Mouse (Mus musculus) MEL (cell line): ENCODE measurements around the gene Btg3. TPM values are rescaled to one million over a fixed set of nuclear protein-coding genes. Genes with fewer than 3 reads are reported as not detected.

Experiments
- DNase-seq: peaks from one replicate; pipeline ENCODE4 v3.0.0; 2011; ENCODE audit warnings: low read depth, low spot score
- H3K27ac ChIP-seq: 2 replicates; pipeline ENCODE4 v1.5.1; 2012; ENCODE audit warnings: low read depth, mild to moderate bottlenecking, control low read depth, low read length, moderate library complexity; ENCODE audit not compliant: control insufficient read depth
- H3K27me3 ChIP-seq, 2 experiments: fragments of 150-350 bp in 1 of 2; sonication (generic) in 1 of 2; 2 replicates each; pipeline ENCODE4 v1.6.1; 2012; ENCODE audit warnings: low read length in 2 of 2, mild to moderate bottlenecking in 2 of 2, improper control_type of control experiment in 1 of 2, moderate library complexity in 1 of 2; ENCODE audit not compliant: insufficient read depth in 2 of 2, control insufficient read depth in 1 of 2
- H3K36me3 ChIP-seq, 2 experiments: 2 replicates each; pipeline ENCODE4 v1.6.1; 2012 to 2014; ENCODE audit warnings: low read length in 2 of 2, improper control_type of control experiment in 1 of 2, inconsistent platforms in 1 of 2, mild to moderate bottlenecking in 1 of 2; ENCODE audit not compliant: insufficient read depth in 2 of 2, control insufficient read depth in 1 of 2
- H3K4me1 ChIP-seq, 2 experiments: fragments of 150-350 bp in 1 of 2; sonication (generic) in 1 of 2; 2 replicates each; pipeline ENCODE4 v1.6.1; 2012; ENCODE audit warnings: low read length in 2 of 2, improper control_type of control experiment in 1 of 2, mild to moderate bottlenecking in 1 of 2; ENCODE audit not compliant: insufficient read depth in 2 of 2, control insufficient read depth in 1 of 2
- H3K4me3 ChIP-seq, 2 experiments: fragments of 150-350 bp in 1 of 2; sonication (generic) in 1 of 2; 2 replicates each; pipeline ENCODE4 v1.5.1; 2012; ENCODE audit warnings: low read depth in 2 of 2, low read length in 2 of 2, mild to moderate bottlenecking in 2 of 2, moderate library complexity in 2 of 2, control low read depth in 1 of 2, improper control_type of control experiment in 1 of 2; ENCODE audit not compliant: control insufficient read depth in 1 of 2, insufficient read depth in 1 of 2
- H3K79me2 ChIP-seq: 2 replicates; pipeline ENCODE4 v1.6.1; 2012; ENCODE audit warnings: mild to moderate bottlenecking, low read length, moderate library complexity; ENCODE audit not compliant: control insufficient read depth, poor library complexity, insufficient read depth
- H3K9ac ChIP-seq: 2 replicates; pipeline ENCODE4 v1.6.1; 2012; ENCODE audit warnings: low read depth, mild to moderate bottlenecking, control low read depth, low read length, moderate library complexity; ENCODE audit not compliant: control insufficient read depth, poor library complexity, severe bottlenecking
- H3K9me3 ChIP-seq: fragments of 150-350 bp; sonication (generic); replicated peaks from 2 replicates; pipeline ENCODE4 v1.6.1; 2012; ENCODE audit warnings: mild to moderate bottlenecking, low read length, improper control_type of control experiment, moderate library complexity; ENCODE audit not compliant: insufficient read depth
- BHLHE40 ChIP-seq: IDR thresholded peaks from 2 replicates; pipeline ENCODE4 v1.6.1; 2012; ENCODE audit warnings: low read depth, mild to moderate bottlenecking, inconsistent platforms, low read length, improper control_type of control experiment, borderline replicate concordance
- CHD2 ChIP-seq: IDR thresholded peaks from 2 replicates; pipeline ENCODE4 v1.6.1; 2011; ENCODE audit warnings: low read length, improper control_type of control experiment
- E2F4 ChIP-seq: IDR thresholded peaks from 2 replicates; pipeline ENCODE4 v1.6.1; 2011; ENCODE audit warnings: low read depth, low read length, improper control_type of control experiment, borderline replicate concordance
- ETS1 ChIP-seq: IDR thresholded peaks from 2 replicates; pipeline ENCODE4 v1.6.1; 2012; ENCODE audit warnings: low read depth, mild to moderate bottlenecking, inconsistent platforms, low read length, improper control_type of control experiment, moderate library complexity
- GABPA ChIP-seq: IDR thresholded peaks from 2 replicates; pipeline ENCODE4 v1.6.1; 2012; ENCODE audit warnings: low read depth, mild to moderate bottlenecking, inconsistent platforms, low read length, improper control_type of control experiment, moderate library complexity
- MAFK ChIP-seq: IDR thresholded peaks from 2 replicates; pipeline ENCODE4 v1.6.1; 2011; ENCODE audit warnings: low read depth, mild to moderate bottlenecking, low read length, improper control_type of control experiment, borderline replicate concordance
- MAZ ChIP-seq: IDR thresholded peaks from 2 replicates; pipeline ENCODE4 v1.6.1; 2012; ENCODE audit warnings: low read depth, mild to moderate bottlenecking, inconsistent platforms, low read length, improper control_type of control experiment
- MEF2A ChIP-seq: IDR thresholded peaks from 2 replicates; pipeline ENCODE4 v1.6.1; 2014; ENCODE audit warnings: low read depth, mild to moderate bottlenecking, inconsistent platforms, low read length, improper control_type of control experiment; ENCODE audit not compliant: poor library complexity, insufficient replicate concordance, severe bottlenecking; ENCODE audit errors: extremely low read depth
- MXI1 ChIP-seq: IDR thresholded peaks from 2 replicates; pipeline ENCODE4 v1.6.1; 2011; ENCODE audit warnings: mild to moderate bottlenecking, low read depth, low read length, improper control_type of control experiment
- MYB ChIP-seq: IDR thresholded peaks from 2 replicates; pipeline ENCODE4 v1.6.1; 2011; ENCODE audit warnings: mild to moderate bottlenecking, low read depth, low read length, improper control_type of control experiment
- MYC ChIP-seq: IDR thresholded peaks from 2 replicates; pipeline ENCODE4 v1.6.1; 2011; ENCODE audit warnings: low read depth, mild to moderate bottlenecking, low read length, improper control_type of control experiment, moderate library complexity
- NELFE ChIP-seq: IDR thresholded peaks from 2 replicates; pipeline ENCODE4 v1.6.1; 2011; ENCODE audit warnings: low read depth, low read length, improper control_type of control experiment
- NRF1 ChIP-seq: IDR thresholded peaks from 2 replicates; pipeline ENCODE4 v1.6.1; 2014; ENCODE audit warnings: low read depth, mild to moderate bottlenecking, inconsistent platforms, low read length, improper control_type of control experiment, moderate library complexity; ENCODE audit not compliant: poor library complexity, insufficient read depth, severe bottlenecking
- POLR2A ChIP-seq, 2 experiments: IDR thresholded peaks; 2 replicates each; pipeline ENCODE4 v1.6.1; 2011 to 2012; ENCODE audit warnings: low read length in 2 of 2, mild to moderate bottlenecking in 2 of 2, control low read depth in 1 of 2, improper control_type of control experiment in 1 of 2, low read depth in 1 of 2, moderate library complexity in 1 of 2; ENCODE audit not compliant: control insufficient read depth in 1 of 2, insufficient read depth in 1 of 2, poor library complexity in 1 of 2
- POLR2AphosphoS2 ChIP-seq: IDR thresholded peaks from 2 replicates; pipeline ENCODE4 v1.6.1; 2011; ENCODE audit warnings: low read length, improper control_type of control experiment
- RAD21 ChIP-seq: IDR thresholded peaks from 2 replicates; pipeline ENCODE4 v1.6.1; 2011; ENCODE audit warnings: mild to moderate bottlenecking, low read depth, low read length, improper control_type of control experiment
- SMC3 ChIP-seq: IDR thresholded peaks from 2 replicates; pipeline ENCODE4 v1.6.1; 2011; ENCODE audit warnings: low read depth, low read length, improper control_type of control experiment
- TBP ChIP-seq: IDR thresholded peaks from 2 replicates; pipeline ENCODE4 v1.8.0; 2011; ENCODE audit warnings: low read depth, low read length, improper control_type of control experiment
- UBTF ChIP-seq: IDR thresholded peaks from 2 replicates; pipeline ENCODE4 v1.6.1; 2012; ENCODE audit warnings: low read depth, mild to moderate bottlenecking, inconsistent platforms, low read length, improper control_type of control experiment, moderate library complexity, borderline replicate concordance; ENCODE audit not compliant: insufficient read depth
- ZKSCAN1 ChIP-seq: IDR thresholded peaks from 2 replicates; pipeline ENCODE4 v1.6.1; 2012; ENCODE audit warnings: low read depth, mild to moderate bottlenecking, inconsistent platforms, low read length, improper control_type of control experiment, moderate library complexity
- ZNF384 ChIP-seq: IDR thresholded peaks from 2 replicates; pipeline ENCODE4 v1.6.1; 2012; ENCODE audit warnings: low read depth, mild to moderate bottlenecking, inconsistent platforms, low read length, improper control_type of control experiment
- polyA plus RNA-seq, 2 experiments: library from polyadenylated mRNA; stranded (reverse) in 1 of 2; unstranded in 1 of 2; fragments of >175 nt in 1 of 2; fragments of >200 nt in 1 of 2; gene quantifications; 2 replicates each; pipeline versions ENCODE4 v1.2.1 to v1.2.4; 2012; ENCODE audit warnings: low replicate concordance in 2 of 2, low read depth in 1 of 2; ENCODE audit not compliant: insufficient read length in 2 of 2, insufficient read depth in 1 of 2, missing spikeins in 1 of 2
- total RNA-seq: library from RNA; depleted of rRNA; stranded (reverse); fragments of 300-350 nt; gene quantifications from 2 replicates; pipeline ENCODE4 v1.2.3, GENCODE M21; 2012

Btg3 gene
- total and polyA plus RNA-seq, 3 experiments, result 8.5 to 17.5 TPM; not detected in 1

DNA sequence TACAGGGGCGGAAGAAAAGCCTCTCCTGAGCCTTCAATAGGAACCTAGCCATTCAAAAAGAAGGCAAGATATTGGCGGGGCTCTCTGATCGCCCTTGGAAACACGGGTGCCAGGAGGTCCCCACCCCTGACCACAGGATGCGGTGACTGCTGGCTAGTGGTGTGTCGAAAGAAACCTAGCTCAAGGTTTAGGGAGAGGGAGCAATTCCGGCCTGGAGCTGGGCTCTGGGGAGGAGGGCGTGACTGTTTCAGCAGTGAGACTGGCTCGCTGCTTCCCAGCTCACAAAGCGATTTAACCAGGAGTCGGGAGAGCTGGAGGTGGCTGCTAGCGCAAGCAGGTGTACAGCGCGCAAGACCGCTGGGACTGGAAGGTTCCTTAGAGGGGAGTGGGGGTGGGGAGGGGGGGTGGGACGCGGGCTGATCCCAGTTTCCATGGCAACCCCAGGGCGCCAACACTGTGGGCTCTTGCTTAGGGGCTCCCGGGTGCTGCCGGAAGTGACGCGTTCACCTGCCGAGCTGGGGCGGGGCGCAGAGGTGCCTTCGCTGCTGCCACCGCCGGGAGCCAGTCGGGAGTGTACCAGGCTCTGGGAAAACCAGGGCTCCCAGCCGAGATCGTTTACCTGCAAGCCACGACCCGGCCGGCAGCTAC is 75.7 kb downstream of the Btg3 start, which contains the start of gene Cxadr:
Gene Cxadr, plus strand, starts transcription at position 307 of the 648 bp plus-strand sequence.
- Histone ChIP-seq H3K36me3 (no peaks in the 10 kb centered on the region), H3K9ac (no peak within 1 kb of the TSS), H3K9me3 (no peaks in the 10 kb centered on the region), H3K27ac (no peak within 1 kb of the TSS), H3K27me3 (no peaks in the 10 kb centered on the region; a peak in 1 of 4 replicates), H3K4me1 (no peaks in the 10 kb centered on the region), H3K4me3 (no peak within 1 kb of the TSS), H3K79me2 (no peaks in the 10 kb centered on the region; the same call in 1 of the 2 replicates)
- TF ChIP-seq RAD21, result no peak
- no peak for TF ChIP-seq BHLHE40
- no peak for TF ChIP-seq MXI1
- no peak for TF ChIP-seq ZKSCAN1
- no peak for TF ChIP-seq SMC3
- no peak for TF ChIP-seq ETS1
- no peak for TF ChIP-seq MAFK
- TF ChIP-seq POLR2AphosphoS2, result no peak
- TF ChIP-seq MYB, result no peak
- TF ChIP-seq NELFE, result no peak
- TF ChIP-seq NRF1, result no peak
- TF ChIP-seq POLR2A (IDR thresholded peaks at IDR 0.05; ENCODE audit: control insufficient read depth in 1 of 2, insufficient read depth in 1 of 2, low read depth in 1 of 2, low read length in 2 of 2, poor library complexity in 1 of 2), result no peak
- TF ChIP-seq GABPA, result no peak
- TF ChIP-seq MEF2A, result no peak
- TF ChIP-seq E2F4, result no peak
- no peak for DNase-seq

DNA sequence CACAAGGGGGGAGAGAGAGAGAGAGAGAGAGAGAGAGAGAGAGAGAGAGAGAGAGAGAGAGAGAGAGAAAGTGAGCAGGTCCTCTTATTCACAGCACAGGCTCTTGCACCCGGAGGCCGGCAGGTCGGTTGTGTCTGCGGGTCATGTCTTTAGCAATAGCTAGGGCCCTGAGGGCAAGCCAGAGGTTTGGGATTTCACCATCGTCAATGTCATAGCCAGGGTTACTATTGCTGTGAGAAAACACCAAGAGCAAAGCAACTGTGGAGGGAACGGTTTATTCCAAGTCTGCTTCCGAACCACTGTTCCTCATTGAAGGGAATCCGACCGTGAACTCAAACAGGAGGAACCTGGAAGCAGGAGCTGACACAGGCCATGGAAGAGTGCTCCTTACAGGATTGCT is 80.9 kb downstream of the Btg3 start:
- H3K79me2 ChIP-seq, result no peaks in the 10 kb centered on the region; the same call in 1 of the 2 replicates
- H3K9me3 ChIP-seq, result no peaks in the 10 kb centered on the region
- H3K36me3 ChIP-seq, result no peaks in the 10 kb centered on the region; a peak in 1 of 4 replicates
- no peaks in the 10 kb centered on the region; a peak in 1 of 4 replicates for H3K27me3 ChIP-seq
- H3K4me1 ChIP-seq, result no peaks in the 10 kb centered on the region; a peak in 1 of 4 replicates
- TF ChIP-seq POLR2AphosphoS2 (no peak), TBP (no peak), ZNF384 (no peak), UBTF (no peak), MYC (no peak), MXI1 (no peak), CHD2 (no peak), MYB (no peak), MAZ (no peak)
- no peak overlapping the region for H3K4me3 ChIP-seq
- H3K27ac ChIP-seq, result no peak overlapping the region
- H3K9ac ChIP-seq, result no peak overlapping the region
- no peak for DNase-seq
